Mouse (Mus musculus) cerebellum, adult 9-11 months (tissue): Measurements from ENCODE around the gene Zfp451.
A peak's percentile ranks its signal among the peaks of the same experiment; 100 is the strongest.
"Not testable (repeated sequence)": the region's sequence is repeated elsewhere in the genome, so short reads cannot be mapped to it uniquely, and the experiment has no call there.

Experiments used
- DNase-seq: peaks from one replicate; pipeline ENCODE4 v3.0.0; 2022

The Zfp451 gene

DNA sequence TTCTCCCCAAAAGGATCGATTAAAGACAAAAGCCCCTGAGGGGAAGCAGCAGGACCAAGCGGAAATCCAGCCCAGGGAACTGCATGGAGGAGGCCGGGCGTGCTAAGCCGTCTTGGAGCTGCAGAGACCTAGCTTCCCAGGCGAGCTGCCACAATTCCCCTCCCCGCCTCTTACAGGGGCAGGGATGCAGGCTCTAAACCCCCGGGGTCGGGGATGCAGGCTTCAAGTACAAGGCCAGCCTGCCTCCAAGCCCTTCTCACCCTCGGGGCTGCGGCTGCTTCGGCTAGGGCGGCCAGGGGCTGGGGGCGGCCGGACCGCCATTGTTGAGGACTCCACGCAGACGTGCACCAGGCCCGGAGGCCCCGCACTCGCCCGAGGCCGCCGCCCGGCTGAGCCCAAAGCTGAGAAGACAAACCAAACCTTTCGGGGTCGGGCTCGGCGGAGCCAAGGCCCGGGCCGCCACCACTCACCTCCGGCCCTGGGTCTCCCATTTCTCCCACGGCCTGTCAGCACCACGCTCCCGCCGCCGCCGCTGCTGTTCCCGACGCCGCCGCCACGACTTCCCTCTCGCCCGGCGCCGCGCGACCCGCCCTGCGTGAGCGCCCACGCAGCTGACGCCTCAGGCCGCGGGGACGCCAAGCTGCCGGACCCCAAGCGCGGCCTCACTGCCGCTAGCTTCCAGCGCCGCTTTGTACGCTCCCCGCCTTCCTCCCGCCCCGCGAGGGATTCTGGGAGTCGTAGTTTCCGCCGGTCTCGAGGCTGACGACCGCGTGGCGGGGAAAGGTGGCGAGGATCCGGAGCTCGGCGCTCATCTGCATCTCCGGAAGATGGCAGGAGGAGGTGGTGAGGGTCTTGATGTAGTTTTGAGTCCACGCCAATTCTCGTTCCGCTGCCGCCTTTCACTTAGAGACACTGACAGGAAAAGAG, at the start of gene Zfp451:
Zfp451 (minus strand) TSS at position 728 of the 927 bp plus-strand sequence.
- DNase-seq, result peak; percentile 94

DNA sequence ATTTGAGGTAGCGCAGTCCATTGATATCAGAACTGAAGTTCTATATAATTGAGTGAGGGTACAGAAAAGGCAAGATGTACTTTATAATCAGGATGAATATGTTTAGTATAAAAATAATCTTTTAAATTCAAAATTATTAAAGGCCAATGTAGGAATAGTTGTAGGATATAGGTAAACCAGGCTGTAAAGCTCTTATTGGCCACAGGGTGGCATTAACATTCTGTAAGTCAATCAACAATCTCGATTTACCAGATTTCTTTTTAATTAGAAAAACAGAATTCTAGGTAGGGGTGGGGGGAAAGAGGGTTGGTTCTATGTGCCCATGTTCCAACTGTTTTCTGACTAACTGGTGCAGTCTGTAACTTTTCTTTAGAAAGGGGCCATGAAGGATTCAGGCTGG, 32.4 kb upstream of the Zfp451 start:
- DNase-seq, result no peak

DNA sequence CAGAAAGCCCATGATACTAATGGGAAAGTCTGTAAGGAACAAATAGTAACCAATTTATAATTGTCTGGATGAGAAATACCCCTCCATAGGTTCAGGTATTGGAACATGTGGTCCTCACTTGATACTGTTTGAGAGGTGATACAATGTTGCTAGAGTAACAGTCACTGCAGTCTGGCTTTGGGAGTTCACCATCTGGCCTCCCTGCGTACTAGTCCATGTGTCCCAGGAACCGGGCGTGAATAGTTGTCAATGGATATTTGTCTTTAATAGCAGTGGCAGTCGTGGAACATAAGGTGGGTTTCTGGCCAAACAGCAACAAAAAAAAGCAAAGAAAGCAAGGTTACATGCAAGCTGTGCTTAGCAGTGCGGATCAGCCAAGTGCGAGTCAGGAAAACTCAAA, 29.4 kb upstream of the Zfp451 start:
- DNase-seq, result no peak

DNA sequence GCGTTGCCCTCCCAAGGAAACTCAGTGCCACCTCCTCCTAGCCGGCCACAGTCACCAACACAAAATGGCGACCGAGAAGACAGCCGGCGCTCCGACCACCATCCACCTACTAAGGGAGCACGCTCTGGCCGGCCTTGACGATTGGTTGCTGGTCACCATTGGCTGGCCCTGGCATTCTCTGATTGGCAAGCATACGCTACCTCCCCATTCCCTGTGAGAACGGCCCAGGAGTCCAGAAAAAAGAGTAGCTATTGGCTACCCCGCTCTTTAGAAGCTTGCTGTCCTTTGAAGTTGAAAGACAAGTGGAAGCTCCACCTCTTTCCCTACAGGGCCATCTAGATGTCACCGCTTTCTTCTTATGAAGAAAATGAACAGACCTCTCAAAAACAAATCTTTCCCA, 24.6 kb upstream of the Zfp451 start:
- not testable (repeated sequence) for DNase-seq

DNA sequence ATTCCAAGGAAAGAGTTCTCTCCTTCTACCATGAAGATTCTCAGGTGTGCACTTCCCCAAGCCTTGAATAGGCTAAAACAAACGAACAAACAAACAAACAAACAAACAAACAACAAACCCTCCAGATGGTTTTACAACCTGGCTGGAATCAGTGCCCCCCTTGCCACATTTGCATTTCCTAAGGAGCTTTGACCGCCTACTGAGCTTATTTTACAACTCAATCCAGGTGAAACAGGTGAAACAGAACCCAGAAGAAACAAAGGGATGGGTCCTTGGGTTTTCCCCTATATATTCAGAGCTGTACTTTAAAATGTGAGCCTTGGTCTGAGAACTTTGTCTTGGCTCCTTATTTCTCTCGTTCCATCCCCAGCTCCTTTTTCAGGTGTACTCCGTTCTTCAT, 16.2 kb upstream of the Zfp451 start:
- DNase-seq, result no peak

DNA sequence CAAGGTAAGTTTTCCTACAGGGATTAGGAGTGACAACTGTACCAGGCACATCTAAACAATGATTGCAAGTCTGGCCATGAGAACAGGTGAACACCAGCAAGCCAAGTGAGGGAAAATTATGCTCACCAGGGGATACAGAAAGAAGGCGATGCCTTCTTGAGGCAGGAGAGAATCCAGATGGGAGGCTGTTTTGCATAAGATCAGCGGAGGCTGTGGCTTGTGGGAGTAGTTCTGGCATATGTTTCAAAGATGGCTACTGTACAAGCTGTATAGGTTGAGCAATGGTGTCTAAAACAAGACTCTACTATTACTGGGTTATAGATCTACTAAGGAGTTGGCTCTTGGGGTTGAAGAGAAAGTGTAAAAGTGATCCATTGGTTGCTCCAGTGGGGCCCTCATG, 3.5 kb upstream of the Zfp451 start:
- no peak for DNase-seq

DNA sequence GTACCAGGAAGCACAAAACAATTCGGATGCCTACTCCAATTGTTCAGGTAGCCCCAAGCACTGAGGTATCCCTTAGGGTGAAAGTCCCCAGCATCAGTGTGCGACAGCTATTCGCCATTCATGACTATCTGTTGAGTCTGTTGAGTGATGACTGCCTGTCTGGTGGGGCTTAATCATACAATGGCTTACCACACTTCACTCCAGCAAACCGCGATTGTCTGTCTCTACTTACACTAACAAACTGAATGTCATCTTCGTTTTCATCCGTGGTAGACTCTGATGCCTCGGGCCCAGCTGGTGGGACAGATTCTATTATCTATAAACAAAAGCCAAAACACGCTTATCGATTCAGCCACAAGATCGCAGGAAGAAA, 914 bp downstream of the Zfp451 start:
- DNase-seq, result no peak

DNA sequence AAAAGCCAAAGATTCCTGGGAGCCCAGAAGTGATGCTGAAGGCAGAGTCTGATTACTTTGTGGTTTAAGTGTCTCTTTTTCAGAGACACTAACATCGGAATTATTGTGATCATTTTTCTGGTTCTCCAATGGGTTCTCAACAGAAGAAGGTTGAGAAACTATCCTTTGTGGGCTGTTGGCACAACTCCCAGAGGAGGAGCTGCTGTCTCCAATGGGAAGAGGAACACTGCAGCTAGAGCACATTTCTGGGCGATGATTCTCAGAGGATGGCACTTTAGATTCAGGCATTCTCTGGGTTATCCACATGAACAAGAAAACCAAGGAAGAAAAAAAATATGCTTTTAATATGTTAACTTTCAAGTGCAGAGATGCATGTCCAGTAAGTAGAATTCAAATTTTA, 11.1 kb downstream of the Zfp451 start:
- DNase-seq, result no peak

DNA sequence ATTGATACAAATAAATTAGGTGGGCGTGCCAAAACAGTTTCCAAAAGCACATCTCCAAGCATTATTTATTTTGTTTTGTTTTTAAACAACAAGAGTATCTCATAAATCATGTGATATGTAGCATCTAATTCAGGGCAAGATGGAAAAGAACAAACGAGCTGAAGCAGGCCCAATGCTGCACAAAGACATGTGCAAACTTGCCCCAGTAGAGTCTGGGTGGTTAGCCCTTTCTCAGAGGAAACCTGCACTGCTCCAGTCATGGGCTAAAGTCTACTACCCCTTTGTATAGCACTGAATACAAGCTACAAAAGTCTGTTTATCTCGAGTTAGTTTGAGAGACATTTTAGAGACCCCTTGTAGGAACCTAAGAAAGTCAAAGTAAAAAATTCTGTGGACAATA, 14.8 kb downstream of the Zfp451 start:
- DNase-seq, result no peak

DNA sequence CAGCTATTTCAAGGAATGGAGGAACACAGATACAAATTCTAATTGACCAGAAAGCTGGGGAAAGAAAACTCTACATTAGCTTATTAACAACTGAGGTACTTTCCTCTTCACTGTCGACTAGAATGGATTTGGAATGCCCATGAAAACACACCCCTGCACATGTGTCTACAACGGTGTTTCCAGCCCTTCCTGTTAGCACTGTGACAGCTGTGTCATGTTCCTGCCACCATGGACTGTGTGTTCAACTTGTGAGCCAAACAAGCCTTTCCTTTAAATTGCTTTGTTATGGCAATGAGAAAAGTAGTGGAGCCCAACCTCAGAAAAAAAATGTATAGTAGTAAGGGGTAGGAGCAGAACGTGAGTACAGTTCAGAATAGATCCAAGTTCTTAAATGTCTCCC, 25.9 kb downstream of the Zfp451 start:
- DNase-seq, result no peak

DNA sequence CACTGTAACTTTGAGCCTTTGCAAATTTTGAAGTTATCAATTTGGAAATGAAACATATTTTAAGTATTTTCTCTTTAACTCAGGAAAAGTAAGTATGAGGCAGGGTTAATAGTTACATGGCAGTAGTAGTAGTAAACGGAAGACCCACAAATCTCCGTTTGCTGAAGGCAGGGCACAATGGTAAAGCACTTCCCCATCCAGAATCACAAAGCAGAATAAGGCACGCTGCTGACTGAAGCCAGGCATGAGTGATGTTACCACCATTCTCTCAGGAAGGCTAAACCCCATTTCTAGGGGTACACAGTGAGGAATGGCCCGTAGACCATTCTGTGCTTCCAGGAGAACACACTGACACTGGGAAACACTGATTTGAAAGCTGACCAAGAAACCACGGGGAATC, 26.3 kb downstream of the Zfp451 start:
- no peak for DNase-seq

DNA sequence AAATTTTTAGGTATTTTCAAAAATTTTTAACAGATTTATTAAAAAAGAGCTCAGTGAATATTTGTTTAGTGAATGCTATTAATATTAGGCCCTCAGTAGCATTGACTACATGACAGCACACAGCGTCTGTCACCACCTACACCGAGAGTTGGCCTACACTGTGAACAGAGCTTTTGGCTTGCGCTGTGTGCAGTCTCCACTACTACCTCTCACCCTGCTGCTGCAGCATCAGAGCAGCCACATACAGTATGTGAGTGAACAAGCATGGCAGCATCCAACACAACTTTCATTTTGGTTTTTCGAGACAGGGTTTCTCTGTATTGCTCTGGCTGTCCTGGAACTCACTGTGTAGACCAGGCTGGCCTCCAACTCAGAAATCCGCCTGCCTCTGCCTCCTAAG, 29.8 kb downstream of the Zfp451 start:
- no peak for DNase-seq

DNA sequence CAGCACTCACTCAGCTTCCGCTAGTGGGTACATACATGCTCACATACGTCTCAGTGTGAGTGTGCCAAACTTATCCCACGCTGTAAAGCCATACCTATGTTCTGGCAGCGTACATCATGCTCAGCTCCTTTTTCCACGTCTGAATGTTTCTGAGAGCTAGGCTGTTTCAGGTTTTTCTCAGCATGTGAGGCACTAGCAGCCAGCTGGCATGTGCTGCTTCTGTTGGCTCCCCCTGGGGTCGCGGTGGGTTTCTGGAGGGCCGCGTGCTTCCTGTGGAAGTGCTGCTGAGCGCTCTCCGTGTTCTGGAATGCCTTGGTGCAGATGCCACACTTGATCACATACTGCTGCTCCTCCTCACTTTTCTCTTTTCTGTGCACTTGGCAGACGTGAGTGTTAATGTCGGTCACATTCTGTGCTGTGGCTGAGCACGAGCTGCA, 38.2 kb downstream of the Zfp451 start:
- DNase-seq, result peak; percentile 32

DNA sequence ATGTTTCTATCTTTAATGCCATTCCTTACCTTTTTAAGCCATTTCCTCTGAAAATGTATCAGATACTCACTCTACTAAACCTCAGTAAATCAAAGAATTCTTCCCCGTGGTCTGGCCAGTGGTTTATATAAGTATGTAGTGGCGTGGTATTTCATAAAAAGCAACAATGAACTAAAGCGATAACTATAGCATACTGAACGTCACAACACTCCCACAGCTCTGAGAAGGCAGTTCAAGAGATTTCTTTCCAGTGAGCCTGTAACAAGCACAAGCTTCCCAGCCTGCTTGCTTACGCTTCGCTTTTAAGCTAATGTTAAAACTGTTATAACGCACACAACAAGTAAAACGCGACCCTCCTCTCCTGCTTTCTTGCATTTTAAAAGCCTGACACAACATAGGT, 42.3 kb downstream of the Zfp451 start:
- DNase-seq, result no peak

DNA sequence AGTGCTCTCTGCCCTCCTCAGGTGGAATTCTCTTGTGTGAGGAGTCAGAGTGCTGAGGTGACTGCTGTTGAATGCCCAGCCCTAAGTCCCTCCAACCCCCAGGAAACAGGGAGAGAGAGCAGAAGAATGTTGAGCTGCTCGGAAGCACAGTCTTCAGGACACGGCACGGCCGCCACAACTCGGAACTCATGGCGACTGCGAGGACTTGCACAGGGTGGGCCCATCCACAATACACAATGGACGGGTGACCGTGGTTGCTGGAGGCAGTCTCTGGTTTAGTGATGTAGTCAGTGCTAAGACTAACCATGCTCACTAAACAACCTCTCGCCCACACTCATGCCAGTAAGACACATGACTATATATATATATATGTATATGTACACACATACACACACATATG, 42.8 kb downstream of the Zfp451 start:
- no peak for DNase-seq

DNA sequence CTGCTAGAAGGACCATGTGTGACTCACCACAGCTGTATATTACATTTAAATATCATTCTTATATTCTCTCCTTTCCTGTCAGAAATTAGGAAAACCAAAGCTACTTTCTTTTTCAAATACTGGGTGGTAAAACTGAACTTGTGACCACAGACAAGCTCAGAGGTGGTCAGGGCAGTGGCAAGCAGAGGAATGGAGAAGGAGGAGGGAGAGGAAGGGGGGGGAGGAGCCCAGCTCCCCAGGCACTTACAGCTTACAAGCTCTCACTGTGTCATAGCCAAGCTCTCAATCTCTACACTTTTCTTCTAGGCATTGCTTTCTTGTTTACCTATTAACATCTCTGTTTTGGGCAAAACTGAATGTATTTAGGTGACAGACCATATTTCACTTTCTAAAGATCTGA, 45.6 kb downstream of the Zfp451 start:
- DNase-seq, result no peak

DNA sequence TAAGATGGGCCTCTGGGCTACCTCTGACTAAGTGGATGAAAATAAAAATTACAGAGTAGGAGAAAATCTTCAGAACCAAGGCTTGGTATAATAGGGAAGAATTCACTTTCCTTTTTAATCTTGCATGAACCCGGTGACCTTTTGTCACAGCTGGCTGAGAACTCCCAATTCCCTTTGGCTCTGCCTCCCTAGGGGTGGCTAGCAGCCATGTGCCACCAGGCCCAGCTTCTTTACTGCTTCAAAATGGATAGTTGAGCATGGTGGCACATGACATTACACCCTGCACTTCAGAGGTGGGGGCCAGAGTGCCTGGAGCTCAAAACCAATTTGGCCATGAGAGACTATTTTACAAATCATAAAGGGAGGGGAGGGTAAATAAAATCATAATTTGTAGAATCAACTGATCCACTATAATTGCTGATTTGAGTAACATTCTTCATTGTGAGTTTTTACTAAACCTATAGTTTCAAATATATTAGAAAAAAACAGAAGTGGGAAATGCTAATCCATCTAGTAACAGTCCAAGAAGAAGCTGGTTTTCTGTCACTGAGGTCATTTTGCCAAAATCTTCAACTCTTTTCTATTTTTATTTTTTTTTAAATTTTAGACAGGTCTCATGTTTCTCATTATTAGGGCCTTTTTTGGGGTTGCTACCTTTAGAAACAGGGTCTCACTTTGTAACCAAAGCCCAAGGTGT, 46.2 kb downstream of the Zfp451 start:
- no peak for DNase-seq

DNA sequence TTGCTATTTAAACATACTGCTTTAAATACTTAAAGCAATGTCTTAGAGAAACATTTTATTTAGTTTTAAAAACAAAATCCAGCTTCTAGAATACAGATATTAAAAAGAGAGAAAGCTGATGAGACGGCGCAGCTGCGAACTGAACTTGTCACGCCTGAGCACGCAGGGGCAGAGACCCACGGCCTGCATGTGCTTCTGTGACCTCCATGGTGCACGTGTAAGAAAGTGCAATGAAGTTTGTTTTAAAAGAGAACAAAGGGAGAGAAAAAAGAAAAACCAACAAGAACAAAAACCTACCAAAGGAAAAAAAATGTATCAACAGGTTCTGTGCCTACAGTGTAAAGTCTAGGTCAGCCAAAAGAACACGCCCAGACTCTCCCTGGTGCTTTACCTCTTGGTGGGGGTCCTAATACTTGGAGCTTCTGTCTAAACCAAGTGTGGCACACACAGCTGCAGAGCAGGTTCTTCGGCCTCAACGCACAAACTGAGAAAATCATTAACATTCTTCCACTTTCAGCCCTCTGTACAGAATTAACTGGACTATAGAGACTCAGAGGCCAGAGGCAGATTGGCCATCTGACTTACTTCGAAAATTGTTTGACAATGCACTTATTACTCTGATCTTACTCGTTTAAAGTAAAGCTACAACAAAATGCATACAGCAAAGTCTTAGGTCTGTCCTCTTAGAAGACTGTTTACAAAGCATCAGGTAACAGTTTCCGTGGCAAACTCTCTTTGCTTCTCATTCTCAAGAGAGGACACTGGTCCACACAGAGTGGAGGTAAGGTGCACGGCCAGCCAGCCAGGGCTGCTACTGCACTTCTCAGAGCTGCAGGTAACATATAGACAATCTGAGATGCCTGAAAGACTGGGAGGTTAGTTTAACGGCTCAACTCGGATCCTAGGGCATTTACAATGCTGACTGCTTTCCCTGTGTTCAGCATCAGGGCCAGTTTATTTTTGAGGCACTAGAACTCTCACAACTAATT, 47.6 kb downstream of the Zfp451 start:
- DNase-seq, result no peak

DNA sequence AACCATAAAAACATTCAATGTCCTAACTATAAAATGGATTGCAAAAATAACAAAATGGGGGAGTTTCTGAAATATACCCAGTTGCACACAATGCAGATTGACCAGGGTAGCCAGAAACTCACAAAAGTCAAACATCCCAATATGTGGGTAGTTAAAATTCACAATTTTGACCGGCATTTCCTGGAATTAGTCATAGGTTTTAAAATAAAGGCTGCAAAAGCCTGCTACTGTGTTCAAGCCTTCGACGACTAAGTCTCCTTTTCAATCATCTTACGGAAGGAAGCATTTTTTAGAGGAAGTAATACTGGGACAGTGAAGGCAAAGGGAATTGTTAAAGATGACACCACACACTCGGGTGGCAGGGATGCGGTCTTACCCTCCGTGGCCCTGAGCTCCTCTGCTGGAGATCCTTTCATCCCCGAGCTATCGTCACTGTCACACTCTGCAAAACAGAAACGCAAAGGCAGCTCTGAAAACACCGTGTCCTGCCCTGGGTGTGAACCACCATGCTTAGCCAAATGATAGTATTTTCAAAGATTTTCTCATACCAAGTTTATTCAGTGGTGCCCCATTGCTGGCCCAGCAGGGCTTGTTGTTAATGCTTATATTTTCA, 48.8 kb downstream of the Zfp451 start:
- DNase-seq, result no peak

DNA sequence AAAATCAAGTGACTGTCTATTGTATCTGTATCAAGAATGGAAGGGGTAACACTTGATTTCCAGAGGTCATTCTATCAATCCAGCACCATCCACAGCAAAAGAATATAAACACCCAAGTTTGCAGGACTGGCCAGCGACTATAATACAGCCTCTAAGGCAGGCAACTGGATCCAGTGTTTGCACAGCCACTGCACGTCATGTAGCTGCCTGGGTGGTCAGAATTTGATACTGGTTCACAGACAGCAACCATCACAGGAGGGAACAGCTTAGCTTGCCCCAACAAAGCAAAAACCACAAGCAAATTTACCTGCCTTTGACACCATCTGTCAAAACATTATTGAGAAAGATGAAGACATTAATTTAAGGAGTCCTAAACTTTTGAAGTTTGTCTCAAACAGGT, 50.6 kb downstream of the Zfp451 start:
- DNase-seq, result no peak

DNA sequence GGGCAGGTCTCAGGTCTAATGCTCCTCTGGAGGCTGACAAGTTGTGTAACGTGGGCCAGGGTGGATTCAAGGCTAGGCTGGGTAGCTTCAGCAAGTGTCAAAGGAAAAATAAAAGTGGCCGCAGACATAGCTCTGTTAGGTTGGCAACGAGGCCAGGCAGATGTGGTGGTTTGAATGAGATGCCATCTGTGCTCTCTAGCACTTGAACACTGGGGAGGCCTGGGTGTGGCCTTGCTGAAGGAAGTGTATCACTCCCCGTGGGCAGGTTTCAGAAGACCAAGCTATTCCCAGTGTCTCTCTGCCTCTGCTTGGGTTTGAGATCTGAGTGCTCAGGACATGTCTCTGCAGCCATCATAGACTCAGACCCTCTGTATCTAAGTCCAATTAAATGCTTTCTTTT, 55.9 kb downstream of the Zfp451 start:
- no peak for DNase-seq

DNA sequence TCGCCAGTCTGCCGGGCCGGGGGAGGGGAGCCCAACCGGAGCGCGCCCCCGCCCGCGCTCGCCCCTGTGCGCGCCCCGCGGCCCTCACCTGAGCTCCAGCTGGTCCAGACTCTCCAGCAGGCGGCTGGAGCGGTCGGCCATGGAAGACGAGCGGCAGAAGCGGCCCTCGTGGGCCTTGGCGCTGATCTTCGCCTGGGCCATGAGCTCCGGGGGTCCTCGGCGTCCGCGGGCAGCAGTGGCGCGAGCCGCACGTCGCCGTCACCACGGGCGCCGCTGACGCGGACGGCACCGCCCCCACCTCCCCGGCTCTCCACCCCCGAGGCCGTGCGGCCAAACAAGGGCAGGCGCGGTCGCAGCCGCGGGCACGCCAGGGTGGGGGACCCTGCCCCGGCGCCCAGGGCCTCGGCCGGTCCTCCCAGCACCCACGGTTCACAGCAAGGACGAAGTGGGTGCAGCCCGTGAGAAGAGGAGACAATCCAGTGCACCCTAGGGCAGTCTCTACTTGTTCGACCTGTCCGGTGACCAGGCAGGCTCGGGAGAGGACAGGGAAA, 56.8 kb downstream of the Zfp451 start, which contains the start of gene Bag2:
Bag2 (minus strand) TSS at position 305 of the 551 bp plus-strand sequence.
- peak; percentile 76 for DNase-seq
